Mouse (Mus musculus): ENCODE data around the gene Bzw1.

DNA sequence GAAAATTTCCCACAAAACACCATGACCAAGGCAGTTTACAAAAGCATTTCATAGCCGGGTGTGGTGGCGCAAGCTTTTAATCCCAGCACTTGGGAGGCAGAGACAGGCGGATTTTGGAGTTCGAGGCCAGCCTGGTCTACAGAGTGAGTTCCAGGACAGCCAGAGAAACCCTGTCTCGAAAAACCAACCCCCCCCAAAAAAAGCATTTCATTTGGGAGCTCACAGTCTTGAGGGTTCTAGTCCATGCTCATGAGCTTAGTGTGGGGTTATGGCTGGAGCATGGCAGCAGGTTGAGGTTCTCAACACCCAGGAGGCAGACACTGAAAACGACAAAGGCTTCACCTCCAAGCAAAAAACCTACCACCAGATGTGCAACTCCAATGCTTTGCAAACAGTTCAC is 15.4 kb downstream of the Bzw1 start:
- TF ChIP-seq POLR2A (IDR thresholded peaks at IDR 0.05; ENCODE audit: low read depth, low read length) = no peak
- TF ChIP-seq CTCF (IDR thresholded peaks at IDR 0.05; ENCODE audit: extremely low read depth, insufficient read depth, insufficient read length, insufficient replicate concordance) = no peak
